Mouse (Mus musculus) midbrain, embryonic 16.5 days (tissue): ENCODE data around the gene Olfr193. TPM values are rescaled to one million over a fixed set of nuclear protein-coding genes. Genes with fewer than 3 reads are reported as not detected.
"Not testable (repeated sequence)": the region's sequence is repeated elsewhere in the genome, so short reads cannot be mapped to it uniquely, and the experiment has no call there.

ENCODE experiments used
- ATAC-seq: fragments of 200-750 bp; cut with Nextera tagmentation; 2 replicates; pipeline ENCODE4 v1.8.0; 2017; ENCODE audit warnings: moderate TSS enrichment
- H3K27ac ChIP-seq: fragments of 300-500 bp; sonication (generic); 2 replicates; pipeline ENCODE4 v1.5.1; 2014; ENCODE audit warnings: mild to moderate bottlenecking, low read length, mixed read lengths
- H3K27me3 ChIP-seq: fragments of 300-500 bp; sonication (generic); 2 replicates; pipeline ENCODE4 v1.6.1; 2014; ENCODE audit warnings: low read depth, low read length, mixed read lengths; ENCODE audit not compliant: control insufficient read depth, insufficient read depth
- H3K36me3 ChIP-seq: fragments of 300-500 bp; sonication (generic); 2 replicates; pipeline ENCODE4 v1.6.1; 2014; ENCODE audit warnings: mild to moderate bottlenecking, low read length, moderate library complexity, mixed read lengths; ENCODE audit not compliant: control insufficient read depth, insufficient read depth
- H3K4me1 ChIP-seq: fragments of 300-500 bp; sonication (generic); 2 replicates; pipeline ENCODE4 v1.6.1; 2014; ENCODE audit warnings: mild to moderate bottlenecking, low read length, mixed read lengths; ENCODE audit not compliant: control insufficient read depth, insufficient read depth
- H3K4me2 ChIP-seq: fragments of 300-500 bp; sonication (generic); 2 replicates; pipeline ENCODE4 v1.6.1; 2014; ENCODE audit warnings: mild to moderate bottlenecking, low read length, mixed read lengths
- H3K4me3 ChIP-seq: fragments of 300-500 bp; sonication (generic); 2 replicates; pipeline ENCODE4 v1.5.1; 2014; ENCODE audit warnings: low read depth, mild to moderate bottlenecking, low read length, moderate library complexity, mixed read lengths
- H3K9ac ChIP-seq: fragments of 300-500 bp; sonication (generic); 2 replicates; pipeline ENCODE4 v1.6.1; 2014; ENCODE audit warnings: low read depth, low read length, mixed read lengths
- H3K9me3 ChIP-seq: fragments of 300-500 bp; sonication (generic); replicated peaks from 2 replicates; pipeline ENCODE4 v1.6.1; 2014; ENCODE audit warnings: mild to moderate bottlenecking, low read length, mixed read lengths; ENCODE audit not compliant: control insufficient read depth, poor library complexity, severe bottlenecking
- WGBS: fragments of 180-500 bp; shearing (Covaris S2); extraction: QIAGEN DNeasy Blood & Tissue Kit; methylation state at CpG from one replicate; pipeline ENCODE4 v1.1.7; 2014; 5-methylcytosine and 5-hydroxymethylcytosine counted together
- polyA plus RNA-seq: library from polyadenylated mRNA; unstranded; fragments of >200 nt; fragmentation: Nextera tagmentation; extraction: Ambion mirVana; gene quantifications from 2 replicates; pipeline ENCODE4 v1.2.1, GENCODE M21; 2015

Olfr193 gene
- polyA plus RNA-seq, 1 experiment from 2014 or later = not detected

DNA sequence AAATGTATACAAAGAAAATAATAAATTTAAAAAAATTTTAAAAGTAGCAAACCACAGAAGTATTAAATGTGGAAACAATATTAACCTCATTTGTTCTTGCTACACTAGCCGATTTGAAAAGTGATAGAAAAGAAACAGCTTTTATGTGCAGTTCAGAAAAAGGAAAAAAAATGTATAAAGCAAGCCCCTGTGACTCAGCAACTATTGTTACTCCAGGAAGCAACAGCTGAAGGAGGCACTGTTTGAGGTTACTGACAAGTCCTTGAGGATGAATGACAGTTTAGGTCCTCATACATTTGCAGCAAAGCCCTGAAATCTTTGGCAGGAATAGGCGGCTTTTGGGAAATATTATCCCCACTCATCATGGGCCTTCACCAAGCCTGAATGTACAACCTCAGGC, 30.6 kb downstream of the Olfr193 start:
- not testable (repeated sequence) for H3K4me3 ChIP-seq, ATAC-seq, H3K9ac ChIP-seq, H3K27me3 ChIP-seq, H3K4me1 ChIP-seq, H3K36me3 ChIP-seq, H3K4me2 ChIP-seq, H3K27ac ChIP-seq, H3K9me3 ChIP-seq
- WGBS = 85% methylated on average over 2 of the region's 2 CpGs

DNA sequence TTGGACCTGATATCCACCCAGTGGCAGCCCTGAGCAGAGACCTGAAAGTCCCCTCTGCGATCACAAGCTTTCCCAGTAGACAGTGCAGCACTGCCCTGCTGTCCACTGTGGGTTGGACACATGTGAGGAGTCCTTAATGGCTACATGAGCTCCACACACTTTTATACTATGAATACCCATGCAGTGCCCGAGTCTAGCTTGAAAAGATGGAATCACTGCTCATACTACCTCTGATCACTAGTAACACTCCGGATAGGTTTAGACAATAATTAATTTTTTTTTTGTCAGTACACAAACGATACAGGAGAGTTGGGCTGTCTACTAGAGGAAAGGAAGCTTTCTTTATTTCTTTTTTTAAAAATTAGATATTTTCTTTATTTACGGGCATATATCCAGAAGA, 33.8 kb downstream of the Olfr193 start, which contains the start of gene Olfr190:
Gene Olfr190, minus strand, starts transcription at position 101 of the 400 bp plus-strand sequence.
- Histone ChIP-seq H3K27me3 (no peaks in the 10 kb centered on the region), H3K9me3 (no peaks in the 10 kb centered on the region), H3K4me2 (no peak within 1 kb of the TSS), H3K4me3 (no peak within 1 kb of the TSS), H3K9ac (no peak within 1 kb of the TSS), H3K36me3 (no peaks in the 10 kb centered on the region), H3K27ac (no peak within 1 kb of the TSS), H3K4me1 (no peaks in the 10 kb centered on the region)
- no peak for ATAC-seq
- 93% methylated on average over 5 of the region's 5 CpGs for WGBS

DNA sequence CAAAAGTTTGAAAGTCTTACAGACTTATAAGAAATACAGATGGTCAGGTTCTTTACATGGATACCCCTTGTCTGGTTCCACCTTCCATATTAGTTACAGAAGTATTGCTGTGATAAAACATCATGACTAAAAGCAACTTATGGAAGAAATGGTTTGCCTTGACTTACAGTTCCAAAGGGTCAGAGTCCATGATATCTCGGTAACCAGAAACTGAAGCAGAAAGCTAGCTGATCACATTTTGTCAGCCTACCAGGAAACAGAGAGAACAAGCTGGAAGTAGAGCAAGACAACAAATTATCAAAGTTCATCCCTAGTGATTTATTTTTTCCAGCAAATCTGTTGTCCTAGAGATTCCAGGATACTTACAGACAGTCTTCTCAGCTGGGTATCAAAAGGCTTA, 38.2 kb downstream of the Olfr193 start:
- Histone ChIP-seq H3K9me3 (no peaks in the 10 kb centered on the region), H3K9ac (no peak overlapping the region), H3K4me1 (no peaks in the 10 kb centered on the region), H3K4me2 (no peak overlapping the region), H3K4me3 (no peak overlapping the region), H3K27me3 (no peaks in the 10 kb centered on the region), H3K36me3 (no peaks in the 10 kb centered on the region), H3K27ac (no peak overlapping the region)
- ATAC-seq = no peak
- WGBS = 92% methylated on average over 1 of the region's 1 CpGs

DNA sequence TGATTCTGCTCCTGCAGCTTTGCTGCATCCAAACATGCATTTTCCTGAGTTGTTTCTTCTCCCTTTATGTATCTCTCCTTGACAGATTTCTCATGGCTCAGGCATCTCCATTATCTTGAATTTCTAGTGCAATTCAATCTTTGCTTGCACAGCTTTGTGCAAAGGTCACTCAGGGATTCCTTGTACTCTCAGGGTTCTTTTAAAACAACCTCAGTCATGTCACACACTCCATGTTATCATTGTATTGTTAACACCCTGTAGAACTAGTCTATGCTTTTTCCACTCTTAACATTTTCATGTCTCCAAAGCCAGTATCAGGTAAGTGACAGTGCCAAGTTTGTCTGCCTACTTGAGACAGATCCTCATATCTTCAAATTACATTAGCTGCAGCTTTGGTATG, 39.9 kb downstream of the Olfr193 start:
- Histone ChIP-seq H3K4me2 (no peak overlapping the region), H3K9me3 (no peaks in the 10 kb centered on the region), H3K9ac (no peak overlapping the region), H3K27ac (no peak overlapping the region), H3K4me3 (no peak overlapping the region), H3K36me3 (no peaks in the 10 kb centered on the region), H3K4me1 (no peaks in the 10 kb centered on the region), H3K27me3 (no peaks in the 10 kb centered on the region)
- ATAC-seq = no peak

DNA sequence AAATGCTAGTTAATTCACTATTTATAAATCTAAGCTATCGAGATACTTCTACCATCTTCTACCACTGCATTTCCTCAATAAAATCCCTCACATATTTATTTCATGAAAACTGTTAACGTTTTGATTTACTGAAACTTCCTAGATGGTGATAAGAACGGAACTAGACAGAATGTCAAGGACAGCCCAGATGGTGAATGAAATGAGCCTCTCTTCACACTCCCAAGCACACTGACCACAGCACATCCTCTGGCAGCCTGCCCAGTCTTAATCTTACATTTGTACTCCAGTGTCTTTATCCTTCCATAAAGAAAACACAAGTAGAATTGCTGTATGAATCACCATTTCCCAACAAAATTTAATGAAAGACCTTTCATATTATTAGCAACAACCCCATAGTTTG, 49.3 kb downstream of the Olfr193 start:
- not testable (repeated sequence) for H3K27ac ChIP-seq, H3K9ac ChIP-seq

More for the DNA sequence above, 49.3 kb downstream of the Olfr193 start:
- H3K4me3 ChIP-seq, H3K4me1 ChIP-seq, ATAC-seq, H3K9me3 ChIP-seq, H3K36me3 ChIP-seq, H3K4me2 ChIP-seq, H3K27me3 ChIP-seq: not testable (repeated sequence)
- 69% methylated on average over 3 of the region's 3 CpGs for WGBS

Other genes starting within 250 kb of the Olfr193 start
- not detected in 2 replicates for gene Olfr177, start 237.1 kb downstream of the Olfr193 start, polyA plus RNA-seq
- not detected in 2 replicates for gene Olfr178, start 219.8 kb downstream of the Olfr193 start, polyA plus RNA-seq
- gene Olfr181, start 183.1 kb downstream of the Olfr193 start, polyA plus RNA-seq = not detected in 2 replicates
- gene Olfr180, start 182.5 kb downstream of the Olfr193 start, polyA plus RNA-seq = not detected in 2 replicates
- gene Olfr183, start 116.5 kb downstream of the Olfr193 start, polyA plus RNA-seq = not detected in 2 replicates
- gene Olfr186, start 81.6 kb downstream of the Olfr193 start, polyA plus RNA-seq = not detected in 2 replicates
- not detected in 2 replicates for gene Olfr187, start 72.1 kb downstream of the Olfr193 start, polyA plus RNA-seq
- gene Olfr190, start 33.9 kb downstream of the Olfr193 start, polyA plus RNA-seq = not detected in 2 replicates
- gene Olfr191, start 22.1 kb downstream of the Olfr193 start, polyA plus RNA-seq = not detected in 2 replicates
- gene Olfr194, start 9.2 kb upstream of the Olfr193 start, polyA plus RNA-seq = not detected in 2 replicates
- not detected in 2 replicates for gene Olfr195, start 35.2 kb upstream of the Olfr193 start, polyA plus RNA-seq
- gene Olfr196, start 58.6 kb upstream of the Olfr193 start, polyA plus RNA-seq = not detected in 2 replicates
- gene Olfr198, start 91.7 kb upstream of the Olfr193 start, polyA plus RNA-seq = not detected in 2 replicates
- not detected in 2 replicates for gene Olfr199, start 107.9 kb upstream of the Olfr193 start, polyA plus RNA-seq
- not detected in 2 replicates for gene Olfr201, start 160.8 kb upstream of the Olfr193 start, polyA plus RNA-seq
- gene Olfr202, start 174.9 kb upstream of the Olfr193 start, polyA plus RNA-seq = not detected in 2 replicates
- gene Olfr203, start 187.0 kb upstream of the Olfr193 start, polyA plus RNA-seq = not detected in 2 replicates
- not detected in 2 replicates for gene Olfr204, start 206.4 kb upstream of the Olfr193 start, polyA plus RNA-seq
- not detected in 2 replicates for gene Olfr205, start 219.3 kb upstream of the Olfr193 start, polyA plus RNA-seq
- not detected in 2 replicates for gene Olfr206, start 237.4 kb upstream of the Olfr193 start, polyA plus RNA-seq